Mouse (Mus musculus): ENCODE measurements around the gene Neil3.

DNA sequence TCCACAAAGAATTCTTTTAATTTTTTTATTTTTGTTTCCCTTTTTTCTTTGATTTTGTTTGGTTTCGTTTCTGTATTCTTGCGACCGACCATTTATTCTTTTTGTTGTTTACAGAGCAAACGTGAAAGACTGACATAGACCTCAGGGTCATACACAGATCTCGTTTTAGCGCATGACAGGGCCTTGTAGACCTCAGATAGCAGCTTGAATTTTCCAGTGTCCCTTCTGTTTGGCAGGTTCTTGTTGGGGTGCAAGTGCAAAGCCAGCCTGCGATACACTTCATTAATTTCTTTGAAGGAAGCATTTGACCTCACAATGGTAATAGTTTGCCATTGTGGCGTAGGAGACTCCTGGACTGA, 24.6 kb downstream of the Neil3 start:
- no peak for TF ChIP-seq CTCF (conservative IDR thresholded peaks at IDR 0.05; ENCODE audit: insufficient read depth, insufficient read length, low read depth, low read length)
- no peak for TF ChIP-seq POLR2A (IDR thresholded peaks at IDR 0.05; ENCODE audit: low read depth, low read length)
